Mouse (Mus musculus) megakaryocyte, embryonic 14.5 days (primary cell): ENCODE results near the gene Nfatc3.

Source experiments
- FLI1 ChIP-seq: IDR thresholded peaks from 2 replicates; pipeline ENCODE4 v1.6.1; 2012; ENCODE audit warnings: low read length, inconsistent platforms, mixed read lengths
- GATA1 ChIP-seq: IDR thresholded peaks from 3 replicates; pipeline ENCODE4 v1.6.1; 2012; ENCODE audit warnings: mixed read lengths, low read length, inconsistent platforms, borderline replicate concordance

DNA sequence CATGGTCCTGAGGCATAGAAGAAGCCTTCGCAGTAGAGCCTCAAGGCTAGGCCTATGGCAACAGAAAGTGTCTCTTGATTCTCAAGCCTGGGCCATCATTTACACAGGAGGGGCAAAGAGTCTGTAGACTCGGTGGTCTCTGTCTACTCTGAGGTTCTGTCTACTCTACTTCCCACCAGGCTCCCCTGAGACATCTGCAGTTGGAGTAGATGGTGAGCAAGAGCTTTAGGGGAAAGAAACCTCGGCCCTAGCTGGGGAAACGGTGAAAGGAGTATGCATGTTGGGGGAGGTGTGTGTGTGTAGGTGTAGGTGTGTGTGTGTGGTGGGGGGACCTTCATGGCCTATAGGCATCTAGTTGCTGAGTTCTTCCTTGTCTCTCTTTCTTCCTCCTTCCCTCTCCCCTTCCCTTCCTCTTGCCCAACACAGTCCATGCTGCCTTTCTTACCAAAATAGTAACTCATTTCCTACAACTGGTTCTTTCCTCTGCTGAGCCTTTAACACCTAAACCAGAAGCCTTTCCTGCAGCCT is 2.1 kb upstream of the Nfatc3 start:
- TF ChIP-seq GATA1 (no peak), FLI1 (no peak)
